Mouse (Mus musculus): ENCODE data around the gene Hcfc1. TPM values are rescaled to one million over a fixed set of nuclear protein-coding genes. Genes with fewer than 3 reads are reported as not detected.

Gene Hcfc1
- polyA plus RNA-seq, 1 experiment from 2014 or later = 92.2 TPM

DNA sequence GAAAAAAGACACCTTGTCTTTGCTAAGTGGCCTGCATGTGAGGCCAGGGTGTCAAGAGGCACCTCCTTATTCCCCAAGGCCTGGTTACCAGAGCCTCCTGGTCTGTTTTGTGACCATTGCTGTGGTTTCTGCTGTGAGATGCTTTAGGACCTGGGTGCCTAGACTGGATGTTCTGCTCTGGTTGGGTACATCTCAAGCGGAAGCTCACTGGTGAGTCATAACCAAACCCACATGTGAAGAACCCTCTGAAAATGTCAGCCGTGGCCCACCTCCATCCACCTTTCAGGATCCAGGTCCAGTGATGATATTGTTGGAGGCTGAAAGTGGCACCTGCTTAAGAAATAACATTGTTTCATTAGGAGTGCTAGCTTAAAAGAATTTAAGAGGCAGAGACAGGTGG lies 10.1 kb upstream of the Hcfc1 start:
- H3K9ac ChIP-seq (ENCODE audit: low read length) = no peak overlapping the region
- no peaks in the 10 kb centered on the region for H3K9me3 ChIP-seq (ENCODE audit: control insufficient read depth, low read length)
- WGBS = 85% methylated on average over 2 of the region's 2 CpGs
- no peak overlapping the region for H3K4me3 ChIP-seq (ENCODE audit: low read depth, low read length)
- no peaks in the 10 kb centered on the region for H3K4me1 ChIP-seq (replicated peaks; ENCODE audit: control insufficient read depth, insufficient read depth, low read length)
- H3K27me3 ChIP-seq (ENCODE audit: control insufficient read depth, insufficient read depth, low read length) = no peaks in the 10 kb centered on the region
- H3K36me3 ChIP-seq (ENCODE audit: control insufficient read depth, insufficient read depth, low read length) = no peaks in the 10 kb centered on the region
- no peak for ATAC-seq (replicated peaks; ENCODE audit: low FRiP score)
- no peak overlapping the region for H3K27ac ChIP-seq (ENCODE audit: low read depth, low read length)
- H3K4me2 ChIP-seq (ENCODE audit: low read depth, low read length, severe bottlenecking) = no peak overlapping the region
- DNase-seq (ENCODE audit: low spot score) = no peak

- no peak overlapping the region for H3K9ac ChIP-seq (ENCODE audit: low read length)
- H3K4me1 ChIP-seq (replicated peaks; ENCODE audit: control insufficient read depth, insufficient read depth, low read length) = no peaks in the 10 kb centered on the region
- H3K9me3 ChIP-seq (ENCODE audit: control insufficient read depth, low read length) = no peaks in the 10 kb centered on the region
- no peaks in the 10 kb centered on the region for H3K27me3 ChIP-seq (ENCODE audit: control insufficient read depth, insufficient read depth, low read length)
- 81% methylated on average over 4 of the region's 4 CpGs for WGBS
- H3K4me3 ChIP-seq (ENCODE audit: low read depth, low read length) = no peak overlapping the region
- H3K36me3 ChIP-seq (ENCODE audit: control insufficient read depth, insufficient read depth, low read length) = no peaks in the 10 kb centered on the region
- H3K4me2 ChIP-seq (ENCODE audit: low read depth, low read length, severe bottlenecking) = no peak overlapping the region
- ATAC-seq (replicated peaks; ENCODE audit: low FRiP score) = no peak
- H3K27ac ChIP-seq (ENCODE audit: low read depth, low read length) = no peak overlapping the region
- DNase-seq (ENCODE audit: low spot score) = no peak
Measured at GRCm38 (mm10) chrX:73972774-73973173, 6.6 kb upstream of the Hcfc1 start.

- Histone ChIP-seq H3K36me3 (ENCODE audit: control insufficient read depth, insufficient read depth, low read length) (no peaks in the 10 kb centered on the region), H3K27me3 (ENCODE audit: control insufficient read depth, insufficient read depth, low read length) (no peaks in the 10 kb centered on the region), H3K4me3 (ENCODE audit: low read depth, low read length) (no peak overlapping the region), H3K9me3 (ENCODE audit: control insufficient read depth, low read length) (no peaks in the 10 kb centered on the region), H3K9ac (ENCODE audit: low read length) (no peak overlapping the region), H3K27ac (ENCODE audit: low read depth, low read length) (no peak overlapping the region), H3K4me2 (ENCODE audit: low read depth, low read length, severe bottlenecking) (no peak overlapping the region), H3K4me1 (replicated peaks; ENCODE audit: control insufficient read depth, insufficient read depth, low read length) (no peaks in the 10 kb centered on the region)
- DNase-seq (ENCODE audit: low spot score) (no peak), ATAC-seq (replicated peaks; ENCODE audit: low FRiP score) (no peak)
Measured at GRCm38 (mm10) chrX:73970781-73971180, 4.6 kb upstream of the Hcfc1 start.

DNA sequence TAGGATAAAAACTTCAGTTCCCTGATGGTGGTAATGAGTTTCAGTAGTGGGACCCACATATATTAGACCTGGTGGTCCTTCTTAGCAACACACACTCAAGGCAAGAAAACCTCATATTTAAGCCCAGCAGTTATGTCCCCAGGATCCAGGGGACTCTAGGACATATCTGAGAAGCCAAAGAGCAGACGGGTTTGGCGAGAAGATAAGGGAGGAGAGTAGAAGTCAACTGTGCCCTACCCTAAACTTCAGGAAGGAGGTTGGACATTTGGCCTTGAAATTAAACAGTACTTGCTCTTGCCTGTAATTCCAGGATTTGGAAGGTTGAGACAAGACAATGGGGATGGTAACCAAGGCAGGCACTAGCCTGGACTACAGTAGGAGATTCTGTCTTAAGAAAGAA lies 3.6 kb upstream of the Hcfc1 start:
- Histone ChIP-seq H3K9ac (ENCODE audit: low read length) (no peak overlapping the region), H3K27ac (ENCODE audit: low read depth, low read length) (no peak overlapping the region), H3K4me2 (ENCODE audit: low read depth, low read length, severe bottlenecking) (no peak overlapping the region), H3K4me1 (replicated peaks; ENCODE audit: control insufficient read depth, insufficient read depth, low read length) (no peaks in the 10 kb centered on the region), H3K36me3 (ENCODE audit: control insufficient read depth, insufficient read depth, low read length) (no peaks in the 10 kb centered on the region), H3K9me3 (ENCODE audit: control insufficient read depth, low read length) (no peaks in the 10 kb centered on the region), H3K27me3 (ENCODE audit: control insufficient read depth, insufficient read depth, low read length) (no peaks in the 10 kb centered on the region), H3K4me3 (ENCODE audit: low read depth, low read length) (no peak overlapping the region)
- ATAC-seq (replicated peaks; ENCODE audit: low FRiP score) = no peak
- no peak for DNase-seq (ENCODE audit: low spot score)
- WGBS = 88% methylated on average over 2 of the region's 2 CpGs

- Histone ChIP-seq H3K4me3 (ENCODE audit: low read depth, low read length) (no peak overlapping the region), H3K9ac (ENCODE audit: low read length) (no peak overlapping the region), H3K4me1 (replicated peaks; ENCODE audit: control insufficient read depth, insufficient read depth, low read length) (peaks cover 1% of the 10 kb centered on the region; the same call in 1 of the 2 replicates), H3K27ac (ENCODE audit: low read depth, low read length) (no peak overlapping the region), H3K9me3 (ENCODE audit: control insufficient read depth, low read length) (no peaks in the 10 kb centered on the region), H3K4me2 (ENCODE audit: low read depth, low read length, severe bottlenecking) (no peak overlapping the region), H3K36me3 (ENCODE audit: control insufficient read depth, insufficient read depth, low read length) (no peaks in the 10 kb centered on the region), H3K27me3 (ENCODE audit: control insufficient read depth, insufficient read depth, low read length) (no peaks in the 10 kb centered on the region)
- no peak for DNase-seq (ENCODE audit: low spot score)
- no peak for ATAC-seq (replicated peaks; ENCODE audit: low FRiP score)
- 78% methylated on average over 1 of the region's 1 CpGs for WGBS
Measured at GRCm38 (mm10) chrX:73969167-73969566, 3.0 kb upstream of the Hcfc1 start.

DNA sequence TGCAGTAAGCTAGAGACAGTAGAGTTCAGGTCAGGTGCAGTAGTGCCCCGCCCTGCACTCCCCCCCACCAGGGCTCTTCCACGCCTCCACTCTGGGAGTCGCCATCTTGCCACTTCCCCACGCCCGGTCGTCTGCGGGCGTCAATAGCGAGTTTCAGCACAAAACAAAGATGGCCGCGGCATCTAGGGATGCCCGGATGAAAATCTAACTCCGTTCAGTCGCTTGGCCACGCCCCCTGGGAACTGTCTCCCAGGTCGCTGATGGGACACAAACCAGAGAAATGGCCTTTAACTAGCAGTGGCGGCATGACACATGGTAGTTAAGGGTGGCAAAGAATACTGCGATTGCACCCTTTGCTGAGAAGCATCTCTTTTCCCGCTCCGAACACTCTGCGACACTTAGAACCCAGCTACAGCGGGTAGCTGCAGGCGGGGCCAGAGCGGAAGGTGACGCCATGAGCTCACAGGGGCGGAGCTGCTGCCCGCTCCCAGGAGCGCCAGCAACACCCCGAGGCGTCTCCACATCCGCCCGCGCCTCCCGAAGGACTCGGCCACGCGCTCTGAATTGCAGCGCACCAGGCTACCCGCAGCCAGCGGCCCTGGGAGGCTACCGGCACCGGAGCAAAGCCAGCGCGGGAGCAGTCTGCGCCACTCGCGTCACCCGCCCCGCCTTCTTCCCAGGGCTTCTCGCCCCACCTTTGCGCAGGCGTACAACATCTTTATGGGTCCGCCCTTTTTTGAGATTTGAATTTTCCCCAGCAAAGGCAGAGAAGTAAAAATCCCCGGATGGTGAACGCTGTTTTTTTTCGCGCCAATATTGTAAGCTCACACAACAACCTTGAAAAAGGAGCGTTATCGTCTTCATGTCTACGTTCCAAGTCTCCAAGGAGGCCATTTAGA lies 1.3 kb upstream of the Hcfc1 start:
- ATAC-seq (replicated peaks; ENCODE audit: low FRiP score) (peak; percentile 89), DNase-seq (ENCODE audit: low spot score) (peak; percentile 91)
- no peaks in the 10 kb centered on the region for H3K9me3 ChIP-seq (ENCODE audit: control insufficient read depth, low read length)
- peak overlapping the region; percentile 77 for H3K9ac ChIP-seq (ENCODE audit: low read length)
- peak overlapping the region; percentile 71 for H3K4me3 ChIP-seq (ENCODE audit: low read depth, low read length)
- no peaks in the 10 kb centered on the region for H3K27me3 ChIP-seq (ENCODE audit: control insufficient read depth, insufficient read depth, low read length)
- H3K36me3 ChIP-seq (ENCODE audit: control insufficient read depth, insufficient read depth, low read length) = no peaks in the 10 kb centered on the region
- WGBS = 21% methylated on average over 57 of the region's 60 CpGs
- H3K4me1 ChIP-seq (replicated peaks; ENCODE audit: control insufficient read depth, insufficient read depth, low read length) = peaks cover 4% of the 10 kb centered on the region; the same call in 1 of the 2 replicates
- H3K4me2 ChIP-seq (ENCODE audit: low read depth, low read length, severe bottlenecking) = peak overlapping the region; percentile 47
- peak overlapping the region; percentile 97 for H3K27ac ChIP-seq (ENCODE audit: low read depth, low read length)

DNA sequence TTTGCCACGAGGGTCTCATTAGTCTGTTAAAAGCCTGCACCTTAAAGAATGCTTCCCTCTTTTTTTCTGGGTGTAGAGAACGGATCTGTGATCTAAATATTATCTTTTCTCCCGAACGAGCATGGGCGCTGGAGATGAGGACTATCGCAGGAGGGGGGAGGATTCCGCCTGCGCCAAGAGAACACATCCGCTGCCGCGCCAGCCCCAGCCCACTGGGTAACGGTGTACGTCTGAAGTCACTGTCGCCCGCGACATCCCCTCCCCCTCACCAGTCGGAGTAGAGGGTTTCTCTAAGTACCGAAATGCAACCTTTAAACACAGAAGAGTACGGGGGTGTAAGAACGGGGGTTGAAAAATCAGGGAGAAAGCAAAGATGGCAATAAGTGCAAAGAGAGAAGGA lies 850 bp downstream of the Hcfc1 start:
- no peaks in the 10 kb centered on the region for H3K9me3 ChIP-seq (ENCODE audit: control insufficient read depth, low read length)
- H3K27me3 ChIP-seq (ENCODE audit: control insufficient read depth, insufficient read depth, low read length) = no peaks in the 10 kb centered on the region
- H3K27ac ChIP-seq (ENCODE audit: low read depth, low read length) = no peak overlapping the region
- no peaks in the 10 kb centered on the region for H3K36me3 ChIP-seq (ENCODE audit: control insufficient read depth, insufficient read depth, low read length)
- 24% methylated on average over 20 of the region's 20 CpGs for WGBS
- H3K4me3 ChIP-seq (ENCODE audit: low read depth, low read length) = peak overlapping the region; percentile 71
- H3K4me2 ChIP-seq (ENCODE audit: low read depth, low read length, severe bottlenecking) = peak overlapping the region; percentile 63
- DNase-seq (ENCODE audit: low spot score) = no peak
- peaks cover 4% of the 10 kb centered on the region; the same call in 1 of the 2 replicates for H3K4me1 ChIP-seq (replicated peaks; ENCODE audit: control insufficient read depth, insufficient read depth, low read length)
- peak overlapping the region; percentile 77 for H3K9ac ChIP-seq (ENCODE audit: low read length)
- no peak for ATAC-seq (replicated peaks; ENCODE audit: low FRiP score)

GRCm38 (mm10) chrX:73964363-73964762 lies 1.8 kb downstream of the Hcfc1 start:
- Histone ChIP-seq H3K36me3 (ENCODE audit: control insufficient read depth, insufficient read depth, low read length) (no peaks in the 10 kb centered on the region), H3K27me3 (ENCODE audit: control insufficient read depth, insufficient read depth, low read length) (no peaks in the 10 kb centered on the region), H3K4me2 (ENCODE audit: low read depth, low read length, severe bottlenecking) (peak overlapping the region; percentile 63), H3K27ac (ENCODE audit: low read depth, low read length) (no peak overlapping the region), H3K4me1 (replicated peaks; ENCODE audit: control insufficient read depth, insufficient read depth, low read length) (peaks cover 4% of the 10 kb centered on the region; the same call in 1 of the 2 replicates), H3K9ac (ENCODE audit: low read length) (peak overlapping the region; percentile 77), H3K4me3 (ENCODE audit: low read depth, low read length) (peak overlapping the region; percentile 71), H3K9me3 (ENCODE audit: control insufficient read depth, low read length) (no peaks in the 10 kb centered on the region)
- ATAC-seq (replicated peaks; ENCODE audit: low FRiP score) (no peak), DNase-seq (ENCODE audit: low spot score) (no peak)
- WGBS = 59% methylated on average over 3 of the region's 3 CpGs

GRCm38 (mm10) chrX:73954988-73955387 lies 11.2 kb downstream of the Hcfc1 start:
- H3K27me3 ChIP-seq (ENCODE audit: control insufficient read depth, insufficient read depth, low read length) = no peaks in the 10 kb centered on the region
- no peak overlapping the region for H3K9ac ChIP-seq (ENCODE audit: low read length)
- no peak overlapping the region for H3K27ac ChIP-seq (ENCODE audit: low read depth, low read length)
- ATAC-seq (replicated peaks; ENCODE audit: low FRiP score) (no peak), DNase-seq (ENCODE audit: low spot score) (no peak)
- H3K4me3 ChIP-seq (ENCODE audit: low read depth, low read length) = no peak overlapping the region
- no peaks in the 10 kb centered on the region for H3K9me3 ChIP-seq (ENCODE audit: control insufficient read depth, low read length)
- WGBS = 95% methylated on average over 6 of the region's 6 CpGs
- peaks cover 3% of the 10 kb centered on the region; the same call in 1 of the 2 replicates for H3K36me3 ChIP-seq (ENCODE audit: control insufficient read depth, insufficient read depth, low read length)
- H3K4me2 ChIP-seq (ENCODE audit: low read depth, low read length, severe bottlenecking) = no peak overlapping the region
- no peaks in the 10 kb centered on the region for H3K4me1 ChIP-seq (replicated peaks; ENCODE audit: control insufficient read depth, insufficient read depth, low read length)
